Mouse (Mus musculus) cerebellum, adult 8-10 months (tissue): Measurements from ENCODE around the gene Gm4302.
"Not testable (repeated sequence)": the region's sequence is repeated elsewhere in the genome, so short reads cannot be mapped to it uniquely, and the experiment has no call there.

Experiments used
- DNase-seq: peaks from one replicate; pipeline ENCODE4 v3.0.0; 2022

The Gm4302 gene

DNA sequence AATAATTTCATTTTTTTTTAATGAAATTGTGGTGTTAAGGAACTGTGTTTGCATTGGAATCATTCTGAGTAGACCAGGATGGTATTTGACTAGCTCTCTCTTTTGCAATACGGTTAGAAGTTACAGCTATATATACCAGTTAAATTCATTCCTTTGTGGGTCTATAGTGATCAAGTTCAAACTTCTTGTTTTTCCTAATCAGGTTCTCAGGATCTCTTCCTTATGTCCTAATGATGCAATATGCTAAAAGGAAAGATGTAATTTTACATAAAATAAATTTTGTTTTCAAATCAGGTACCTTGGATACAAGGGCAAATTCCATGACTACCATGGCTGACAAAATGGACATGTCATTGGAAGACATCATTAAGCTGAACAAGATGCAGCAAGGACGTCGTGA, at the start of gene Gm4302:
Gene Gm4302 (plus strand): TSS at position 301 of the 400 bp plus-strand sequence.
- not testable (repeated sequence) for DNase-seq

GRCm38 (mm10) chr10:100296105-100296504, 44.5 kb upstream of the Gm4302 start:
- no peak for DNase-seq

DNA sequence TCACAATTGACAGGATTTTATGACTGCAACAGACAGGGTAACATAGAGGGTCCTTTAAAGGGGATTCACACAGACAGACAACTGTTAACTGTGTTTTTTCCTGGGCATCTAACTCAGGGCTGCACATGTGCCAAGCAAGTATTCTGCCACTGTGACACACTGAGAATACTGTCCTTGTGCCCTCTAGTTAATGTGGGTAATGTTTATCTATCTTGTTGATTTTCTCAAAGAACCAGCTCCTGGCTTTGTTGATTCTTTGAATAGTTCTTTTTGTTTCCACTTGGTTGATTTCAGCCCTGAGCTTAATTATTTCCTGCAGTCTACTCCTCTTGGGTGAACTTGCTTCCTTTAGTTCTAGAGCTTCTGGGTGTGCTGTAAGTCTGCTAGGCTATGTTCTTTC, 40.5 kb upstream of the Gm4302 start:
- DNase-seq: not testable (repeated sequence)

GRCm38 (mm10) chr10:100335376-100335775, 5.3 kb upstream of the Gm4302 start, which contains the start of gene Gm4301:
TSS of gene Gm4301 (plus strand) at chr10:100335676.
- DNase-seq: not testable (repeated sequence)

DNA sequence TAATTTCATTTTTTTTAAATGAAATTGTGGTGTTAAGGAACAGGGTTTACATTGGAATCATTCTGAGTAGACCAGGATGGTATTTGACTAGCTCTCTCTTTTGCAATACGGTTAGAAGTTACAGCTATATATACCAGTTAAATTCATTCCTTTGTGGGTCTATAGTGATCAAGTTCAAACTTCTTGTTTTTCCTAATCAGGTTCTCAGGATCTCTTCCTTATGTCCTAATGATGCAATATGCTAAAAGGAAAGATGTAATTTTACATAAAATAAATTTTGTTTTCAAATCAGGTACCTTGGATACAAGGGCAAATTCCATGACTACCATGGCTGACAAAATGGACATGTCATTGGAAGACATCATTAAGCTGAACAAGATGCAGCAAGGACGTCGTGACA, 5.0 kb downstream of the Gm4302 start, which contains the start of gene Gm4303:
Gene Gm4303 (plus strand): TSS at position 301 of the 400 bp plus-strand sequence.
- not testable (repeated sequence) for DNase-seq

- DNase-seq: not testable (repeated sequence)
Measured at GRCm38 (mm10) chr10:100350793-100351192, 10.2 kb downstream of the Gm4302 start, which contains the start of gene Gm4305. TSS of gene Gm4305 (plus strand) at chr10:100351093.

DNA sequence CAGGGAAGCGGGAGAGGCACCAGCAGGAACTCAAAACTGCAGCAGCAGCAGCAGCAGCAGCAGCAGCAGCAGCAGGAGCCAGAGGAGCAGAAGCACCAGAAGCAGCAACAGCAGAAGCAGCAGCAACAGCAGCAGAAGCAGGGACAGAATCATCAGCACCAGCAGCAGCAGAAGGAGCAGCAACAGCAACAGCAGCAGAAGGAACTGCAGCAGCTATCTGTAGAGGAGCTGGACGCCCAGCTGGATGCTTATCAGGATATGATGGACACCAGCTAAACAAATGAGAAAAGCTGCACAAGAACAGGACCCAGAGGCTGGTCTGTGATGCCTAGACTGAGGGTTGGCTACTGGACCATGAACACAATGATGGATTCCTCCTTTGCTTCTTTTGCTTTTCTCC, 16.2 kb downstream of the Gm4302 start:
- DNase-seq: peak; percentile 1

DNA sequence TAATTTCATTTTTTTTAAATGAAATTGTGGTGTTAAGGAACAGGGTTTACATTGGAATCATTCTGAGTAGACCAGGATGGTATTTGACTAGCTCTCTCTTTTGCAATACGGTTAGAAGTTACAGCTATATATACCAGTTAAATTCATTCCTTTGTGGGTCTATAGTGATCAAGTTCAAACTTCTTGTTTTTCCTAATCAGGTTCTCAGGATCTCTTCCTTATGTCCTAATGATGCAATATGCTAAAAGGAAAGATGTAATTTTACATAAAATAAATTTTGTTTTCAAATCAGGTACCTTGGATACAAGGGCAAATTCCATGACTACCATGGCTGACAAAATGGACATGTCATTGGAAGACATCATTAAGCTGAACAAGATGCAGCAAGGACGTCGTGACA, 20.4 kb downstream of the Gm4302 start, which contains the start of gene Gm4307:
Gene Gm4307 (plus strand): TSS at position 301 of the 400 bp plus-strand sequence.
- not testable (repeated sequence) for DNase-seq

- not testable (repeated sequence) for DNase-seq
Measured at GRCm38 (mm10) chr10:100382460-100382859, 41.8 kb downstream of the Gm4302 start, which contains the start of gene Gm4312. TSS of gene Gm4312 (minus strand) at chr10:100382560.
